Mouse (Mus musculus): ENCODE data around the gene Tmem135. TPM values are rescaled to one million over a fixed set of nuclear protein-coding genes. Genes with fewer than 3 reads are reported as not detected.
"Not testable (repeated sequence)": the region's sequence is repeated elsewhere in the genome, so short reads cannot be mapped to it uniquely, and the experiment has no call there.

Tmem135 gene
- total RNA-seq, 4 experiments from 2014 or later: 54.6 to 97.9 (median 82.9) TPM

GRCm38 (mm10) chr7:89319351-89319750 is 84.7 kb downstream of the Tmem135 start:
- no peak for DNase-seq

DNA sequence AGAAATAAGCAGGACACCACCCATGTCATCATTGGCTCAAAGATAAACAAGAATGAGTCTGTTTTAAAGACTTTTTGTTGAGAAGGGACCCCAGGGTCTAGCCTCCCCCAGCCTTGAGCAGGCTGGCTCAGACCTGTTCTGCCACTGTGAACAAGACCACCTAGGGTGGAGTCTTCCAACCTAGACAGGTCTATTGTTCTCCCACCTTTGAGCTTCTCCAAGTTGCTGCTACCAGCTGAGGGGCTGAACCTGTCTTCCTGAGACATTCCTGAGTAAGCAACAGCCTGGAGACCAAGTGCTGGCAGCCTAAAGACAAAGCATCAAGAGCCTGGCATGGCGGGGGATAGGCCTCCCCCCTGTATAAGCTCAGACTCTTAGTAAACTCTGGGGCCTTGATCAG is 86.9 kb downstream of the Tmem135 start:
- not testable (repeated sequence) for DNase-seq

DNA sequence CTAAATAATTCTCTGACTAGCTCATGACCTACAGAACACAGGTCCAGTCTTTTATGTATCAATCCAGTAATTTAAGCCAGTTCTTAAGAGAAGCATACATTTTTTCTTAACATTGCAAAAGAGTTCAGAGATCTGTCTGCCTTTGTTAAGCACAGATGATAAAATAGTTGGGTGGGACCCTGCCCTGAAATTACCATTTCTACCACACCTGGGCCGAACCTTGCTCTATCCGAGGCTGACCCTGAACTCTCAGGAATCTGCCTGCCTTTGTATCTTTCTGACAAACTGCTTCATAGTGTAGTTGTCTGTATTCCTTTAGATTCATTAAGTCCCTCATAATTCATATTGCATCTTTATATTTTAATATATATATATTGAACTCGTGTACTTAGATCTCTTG is 87.9 kb downstream of the Tmem135 start:
- DNase-seq: no peak

DNA sequence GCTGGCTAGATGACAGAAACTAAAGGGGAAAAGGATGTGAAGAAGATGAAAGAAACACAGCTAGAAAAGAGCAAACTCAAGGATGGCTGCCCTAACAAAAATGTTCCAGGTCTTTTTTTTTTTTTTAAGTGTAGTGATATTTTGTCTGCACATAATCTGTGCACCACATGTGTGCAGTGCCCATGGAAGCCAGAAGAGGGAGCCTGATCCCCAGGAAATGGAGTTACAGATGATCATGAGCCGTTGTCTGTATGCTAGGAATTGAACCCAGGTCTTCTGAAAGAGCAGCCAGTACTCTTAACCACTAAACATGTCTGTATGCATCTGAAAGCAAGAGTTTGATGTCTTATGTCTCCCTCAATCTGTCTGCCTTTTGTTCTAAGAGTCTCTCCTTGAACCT is 92.5 kb downstream of the Tmem135 start:
- no peak for DNase-seq

DNA sequence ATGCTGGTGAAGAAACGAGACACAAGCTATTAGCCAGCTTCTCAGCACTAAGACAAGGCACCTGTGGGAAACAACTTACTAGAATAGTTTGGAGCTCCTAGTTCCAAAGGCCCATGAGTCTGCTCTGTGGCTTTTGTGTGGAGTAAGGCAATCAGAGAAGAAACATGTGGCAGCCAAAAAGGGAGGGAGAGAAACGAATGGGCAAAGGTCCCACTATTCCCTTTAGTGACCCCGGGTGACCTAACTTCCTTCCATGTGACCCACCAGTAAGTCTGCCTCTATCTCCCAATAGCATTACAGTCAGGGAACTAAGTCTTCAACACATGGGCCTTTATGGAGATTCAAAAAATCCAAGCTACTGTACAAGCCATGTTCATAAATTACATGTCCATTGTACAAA is 95.1 kb downstream of the Tmem135 start:
- DNase-seq: no peak

GRCm38 (mm10) chr7:89308238-89308637 is 95.8 kb downstream of the Tmem135 start:
- no peak for DNase-seq

DNA sequence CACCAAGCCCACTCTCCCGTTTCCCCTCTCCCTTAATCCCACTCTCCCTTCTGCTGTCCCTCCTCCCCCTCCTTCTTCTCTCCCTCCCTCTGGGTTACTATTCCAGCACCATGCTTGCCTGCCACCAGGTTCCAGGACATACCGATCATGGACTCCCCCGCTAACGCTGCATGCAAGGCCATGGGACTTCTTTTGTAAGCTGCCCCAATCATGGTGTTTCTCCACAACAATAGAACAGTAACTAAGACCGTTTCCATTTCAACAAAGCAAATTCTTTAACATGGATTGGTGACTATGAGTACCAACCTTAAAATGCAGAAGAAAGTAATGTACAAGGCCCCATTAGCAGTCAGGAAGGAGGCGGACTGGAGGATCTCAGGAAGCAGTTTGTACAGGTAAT is 97.2 kb downstream of the Tmem135 start:
- no peak for DNase-seq

GRCm38 (mm10) chr7:89304958-89305357 is 99.1 kb downstream of the Tmem135 start:
- no peak for DNase-seq

DNA sequence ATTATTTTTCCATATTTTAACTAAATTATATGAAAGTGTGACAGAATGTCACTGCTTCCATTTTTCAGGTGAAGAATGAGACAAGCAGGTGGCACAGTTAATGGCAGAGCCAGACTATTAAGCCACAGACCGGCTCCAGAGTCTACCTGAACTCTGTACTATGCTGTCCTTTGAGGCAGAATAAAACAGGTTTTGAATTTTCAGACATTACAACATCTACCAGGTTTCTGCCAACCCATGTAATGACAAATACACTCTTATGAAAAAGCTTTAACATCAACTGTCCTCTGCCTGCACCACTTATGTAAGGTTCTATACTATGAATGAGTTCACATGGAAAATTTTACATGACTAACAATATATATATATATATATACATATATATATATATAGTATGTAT is 100.3 kb downstream of the Tmem135 start:
- no peak for DNase-seq

DNA sequence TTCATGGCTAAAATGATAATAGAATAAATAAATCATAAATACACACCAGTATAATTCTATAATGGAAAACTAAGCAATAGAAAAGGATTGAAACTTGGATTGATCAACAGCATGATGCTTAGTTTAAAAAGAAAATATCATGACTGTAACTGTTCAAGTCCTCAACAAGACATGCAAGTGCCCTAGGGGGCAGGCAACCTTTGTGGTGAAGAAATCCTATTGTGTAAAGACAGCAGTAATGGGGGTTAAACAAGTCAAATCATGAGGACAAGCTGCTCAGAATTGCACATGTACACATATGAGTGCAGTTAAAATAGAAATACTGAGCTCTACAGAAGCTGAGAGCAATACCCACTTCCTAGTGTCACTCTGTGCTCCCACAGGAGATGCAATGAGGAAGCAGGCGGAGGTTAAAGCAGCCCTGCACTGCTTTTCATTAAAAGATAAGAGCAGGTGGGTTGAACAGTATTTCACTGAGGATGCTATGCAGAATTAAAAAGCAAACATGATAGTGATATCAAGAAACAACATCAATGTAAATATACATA is 105.0 kb downstream of the Tmem135 start:
- DNase-seq: no peak

GRCm38 (mm10) chr7:89296941-89297340 is 107.1 kb downstream of the Tmem135 start:
- DNase-seq: no peak

DNA sequence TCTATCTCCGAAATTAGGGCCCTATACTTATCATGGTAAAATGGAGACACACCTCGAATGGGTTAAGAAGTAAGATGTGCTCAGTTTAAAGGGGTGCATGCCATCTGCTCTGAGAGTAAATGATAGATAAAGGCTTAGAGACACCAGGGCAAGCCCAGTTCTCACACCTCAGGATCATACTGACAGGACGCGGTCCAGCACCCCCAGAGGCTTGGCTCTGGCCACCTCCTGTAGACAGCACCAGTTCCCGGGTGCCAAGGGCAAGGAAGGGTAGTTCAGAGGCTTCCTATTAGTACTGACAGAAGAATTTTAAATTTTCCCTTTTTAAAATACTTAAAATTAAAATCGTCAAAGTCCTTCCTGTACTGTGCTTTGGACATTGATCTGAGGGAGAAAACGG is 121.4 kb downstream of the Tmem135 start:
- no peak for DNase-seq

GRCm38 (mm10) chr7:89270438-89270837 is 133.6 kb downstream of the Tmem135 start:
- DNase-seq: not testable (repeated sequence)

DNA sequence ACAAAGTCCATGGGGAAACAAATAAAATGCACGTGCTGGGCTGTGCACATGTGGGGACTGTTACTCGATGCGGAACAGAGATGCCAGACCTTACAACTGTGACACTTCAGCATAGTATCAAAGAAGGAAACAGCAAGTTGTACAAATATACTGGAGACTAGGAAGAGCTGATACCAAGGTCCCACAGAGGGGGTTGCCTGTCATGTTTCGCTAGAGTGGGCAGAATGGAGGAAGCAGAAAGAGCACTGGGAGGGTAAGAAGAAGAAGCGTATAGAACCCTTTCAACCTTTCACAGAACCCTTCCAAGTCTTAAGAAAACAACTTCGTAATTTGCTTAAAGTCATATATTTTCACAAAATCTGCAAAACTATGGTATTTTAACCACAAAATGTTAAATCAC is 134.2 kb downstream of the Tmem135 start:
- DNase-seq: no peak

DNA sequence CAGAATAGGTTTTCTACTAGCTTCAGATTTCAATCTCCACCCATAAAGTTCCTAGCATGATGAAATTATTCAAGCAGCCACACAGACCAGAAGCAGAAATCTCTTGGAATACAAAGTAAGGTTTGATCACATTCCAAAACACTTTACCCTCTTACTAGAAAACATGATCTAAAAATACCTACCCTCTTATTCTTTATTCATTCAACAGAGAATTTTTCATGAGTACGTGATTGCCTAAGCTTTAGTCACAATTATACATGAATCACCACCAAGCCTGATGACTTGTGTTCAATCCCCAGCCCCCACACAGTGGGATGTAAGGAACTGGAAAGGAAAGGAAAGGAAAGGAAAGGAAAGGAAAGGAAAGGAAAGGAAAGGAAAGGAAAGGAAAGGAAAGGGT is 136.5 kb downstream of the Tmem135 start:
- no peak for DNase-seq

- no peak for DNase-seq
Observed at GRCm38 (mm10) chr7:89266017-89266760, 137.8 kb downstream of the Tmem135 start.

- DNase-seq: no peak
Observed at GRCm38 (mm10) chr7:89260966-89261365, 143.1 kb downstream of the Tmem135 start.

GRCm38 (mm10) chr7:89258832-89259231 is 145.2 kb downstream of the Tmem135 start:
- no peak for DNase-seq

DNA sequence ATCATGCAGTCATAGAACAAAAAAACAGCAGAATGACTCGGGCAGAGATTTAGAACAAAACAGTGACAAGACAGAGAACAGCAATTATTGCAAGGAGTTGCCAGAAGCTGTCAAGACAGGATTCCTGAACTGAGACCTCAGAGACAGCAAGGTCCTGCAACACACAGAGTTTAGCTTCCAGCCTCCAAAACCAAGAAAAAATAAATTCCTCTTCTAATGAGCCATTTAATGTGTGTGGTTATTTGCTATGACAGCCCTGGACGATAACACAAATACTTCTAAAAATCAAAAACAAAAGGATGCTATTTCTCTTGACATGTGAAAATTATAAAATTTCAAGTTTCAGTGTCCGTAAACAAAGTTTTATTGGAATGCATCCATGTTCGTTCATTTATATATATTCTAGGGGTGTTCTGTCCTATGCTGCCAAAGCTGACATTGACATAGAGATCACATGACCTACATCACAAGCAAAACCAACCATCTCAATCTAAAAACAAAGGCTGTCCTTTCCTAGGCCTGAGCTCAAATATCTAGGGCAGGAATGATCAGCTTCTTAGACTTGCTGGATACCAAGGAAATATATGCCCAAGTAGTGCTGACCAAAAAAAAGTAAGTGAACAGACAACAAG is 146.0 kb downstream of the Tmem135 start:
- DNase-seq: no peak

DNA sequence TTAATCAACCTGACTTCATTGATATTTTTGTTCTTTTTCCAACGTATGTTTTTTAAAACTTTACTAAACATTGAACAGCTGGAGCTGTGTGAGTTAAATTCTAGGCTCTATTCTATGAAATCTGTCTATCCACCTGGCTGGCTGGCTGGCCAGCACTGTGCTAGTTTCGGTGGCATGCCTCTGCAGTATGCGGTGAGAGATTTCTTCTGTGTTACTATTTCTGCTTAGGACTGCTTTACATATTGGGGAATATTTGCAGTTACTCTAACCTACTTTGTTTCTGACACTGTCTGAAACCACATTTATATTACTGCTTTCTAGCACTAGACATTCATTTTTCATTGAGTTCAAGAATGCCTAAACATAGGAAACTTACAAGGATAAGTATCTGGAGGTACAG is 150.2 kb downstream of the Tmem135 start:
- DNase-seq: no peak

- DNase-seq: no peak
Observed at GRCm38 (mm10) chr7:89253317-89253716, 150.7 kb downstream of the Tmem135 start.

DNA sequence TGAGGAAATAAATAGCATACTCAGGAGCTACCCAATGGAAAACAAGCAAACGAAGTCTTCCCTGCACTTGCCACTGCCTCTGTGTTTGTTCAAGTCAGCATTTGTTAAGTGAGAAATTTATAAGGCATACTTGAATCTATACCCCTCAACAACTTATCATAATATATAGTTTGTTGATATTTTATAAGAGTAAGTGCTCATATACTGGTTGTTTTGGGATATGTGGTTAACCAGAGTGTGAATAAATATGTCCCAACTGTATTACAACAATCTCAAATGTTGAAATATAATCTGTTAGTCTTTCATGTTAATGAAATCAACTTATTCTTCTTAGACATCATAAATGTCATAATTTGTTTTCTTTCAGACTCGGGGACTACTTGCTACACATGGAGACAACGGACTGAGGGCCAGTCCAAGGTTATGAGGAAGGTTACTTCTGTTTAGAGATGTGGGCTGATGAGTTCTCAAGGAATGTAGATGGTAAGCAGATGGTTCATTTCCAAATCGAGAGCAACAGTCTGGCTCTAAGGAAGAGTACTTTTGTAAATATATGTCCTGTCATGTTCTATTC is 152.1 kb downstream of the Tmem135 start:
- DNase-seq: no peak

GRCm38 (mm10) chr7:89248135-89248850 is 155.7 kb downstream of the Tmem135 start:
- DNase-seq: no peak

Measured in adrenal gland, adult 8-10 months (tissue).